Mouse (Mus musculus) lung, postnatal 36 days (tissue): ENCODE measurements around the gene Tlx2.

Experiments
- DNase-seq: peaks from one replicate; pipeline ENCODE4 v3.0.0; 2022; ENCODE audit warnings: mixed read lengths

Tlx2 gene

DNA sequence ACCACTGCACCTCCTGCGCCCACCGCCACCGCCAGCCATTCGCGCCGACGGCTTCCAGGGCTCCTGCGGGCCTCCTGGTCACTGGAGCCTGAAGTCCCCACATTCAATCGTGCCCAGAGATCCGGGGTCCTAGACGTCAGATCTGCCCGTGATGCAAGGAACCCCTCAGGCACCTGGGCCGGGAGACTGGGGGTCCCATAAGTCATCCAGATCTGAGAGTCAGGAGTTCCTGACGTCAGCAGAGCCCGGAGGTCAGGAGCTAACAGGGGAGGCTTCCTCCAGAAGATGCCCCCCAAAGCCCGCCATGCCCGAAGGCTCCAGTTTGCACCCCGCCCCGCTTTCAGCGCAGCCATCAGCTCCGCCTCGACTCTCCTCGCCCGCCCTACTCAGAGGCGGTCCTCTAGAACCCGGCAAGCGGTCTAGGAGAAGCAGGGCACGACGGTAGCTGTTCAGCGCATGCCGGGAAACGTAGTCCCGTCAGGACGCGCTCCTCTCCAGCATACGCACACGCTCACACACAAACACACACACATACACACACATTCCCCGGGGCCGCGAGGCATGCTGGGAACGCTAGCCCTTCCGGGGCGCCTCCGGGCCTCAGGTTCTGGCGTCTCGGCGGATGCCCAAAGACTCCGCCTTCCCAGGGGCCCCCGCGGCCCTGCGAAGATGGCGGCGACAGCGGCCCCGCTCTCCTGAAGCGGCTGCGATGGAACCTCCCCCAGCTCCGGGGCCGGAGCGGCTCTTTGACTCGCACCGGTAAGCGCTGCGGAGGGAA lies 15.8 kb downstream of the Tlx2 start, which contains the start of gene Aup1:
TSS of gene Aup1 (plus strand) at position 448 of the 778 bp plus-strand sequence.
- DNase-seq: peak; percentile 98

DNA sequence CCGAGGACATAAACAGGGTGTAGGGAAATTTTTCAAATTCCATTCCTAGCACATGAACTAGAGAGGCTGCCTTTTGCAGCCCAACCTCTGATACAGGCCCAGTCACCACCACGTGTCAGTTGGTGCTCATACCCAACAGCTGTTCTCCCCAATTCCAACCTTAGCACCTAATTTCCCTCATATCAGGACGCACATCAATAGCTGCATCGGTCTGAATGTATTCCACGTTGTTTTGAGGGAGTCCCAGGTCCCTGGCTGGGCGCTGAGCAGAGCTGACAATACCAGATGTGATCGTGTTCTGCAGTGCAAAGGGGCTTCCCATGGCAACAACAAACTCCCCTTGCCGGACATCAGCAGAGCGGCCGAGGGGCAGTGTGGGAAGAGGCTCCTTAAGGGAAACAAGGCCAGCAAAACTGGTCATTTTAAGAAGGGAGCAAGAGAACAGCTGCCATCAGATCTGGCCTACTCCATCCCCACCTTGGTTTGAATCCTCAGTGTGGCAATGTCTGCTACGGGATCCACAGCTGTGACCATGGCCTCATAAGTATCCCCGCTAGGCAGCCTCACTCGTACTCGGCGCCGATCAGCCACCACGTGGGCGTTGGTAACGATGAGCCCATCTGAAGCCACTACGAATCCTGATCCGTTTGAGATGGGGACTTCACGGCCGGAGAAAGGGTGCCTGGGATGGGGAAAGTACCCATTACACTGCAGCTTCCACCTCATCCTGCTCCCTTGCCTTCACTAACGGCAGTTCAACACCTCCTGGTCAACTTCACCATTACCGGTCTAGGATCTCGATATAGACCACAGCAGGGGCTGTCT lies 16.7 kb downstream of the Tlx2 start:
- DNase-seq: peak; percentile 41

GRCm38 (mm10) chr6:83049367-83049766 lies 20.7 kb downstream of the Tlx2 start:
- no peak for DNase-seq

DNA sequence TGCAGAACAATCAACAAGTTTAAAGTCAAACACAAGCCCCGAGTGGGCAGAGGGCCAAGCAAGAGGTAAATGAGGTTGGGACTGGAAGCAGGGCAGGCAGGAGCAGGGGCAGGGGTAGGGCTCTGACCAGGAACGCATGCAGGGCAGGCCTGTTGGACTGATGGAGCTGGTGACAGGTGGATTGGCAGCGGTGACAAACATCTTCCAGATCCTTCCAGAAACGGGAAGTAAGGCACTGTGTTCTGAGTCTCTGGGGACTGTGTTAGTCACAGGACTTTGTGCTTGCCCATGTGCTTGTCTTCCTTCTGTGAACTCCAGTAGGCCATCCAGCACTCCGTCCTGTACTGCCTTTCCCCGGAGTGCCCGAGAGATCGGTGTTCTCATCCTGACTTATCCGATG lies 25.4 kb downstream of the Tlx2 start:
- DNase-seq: peak; percentile 22

DNA sequence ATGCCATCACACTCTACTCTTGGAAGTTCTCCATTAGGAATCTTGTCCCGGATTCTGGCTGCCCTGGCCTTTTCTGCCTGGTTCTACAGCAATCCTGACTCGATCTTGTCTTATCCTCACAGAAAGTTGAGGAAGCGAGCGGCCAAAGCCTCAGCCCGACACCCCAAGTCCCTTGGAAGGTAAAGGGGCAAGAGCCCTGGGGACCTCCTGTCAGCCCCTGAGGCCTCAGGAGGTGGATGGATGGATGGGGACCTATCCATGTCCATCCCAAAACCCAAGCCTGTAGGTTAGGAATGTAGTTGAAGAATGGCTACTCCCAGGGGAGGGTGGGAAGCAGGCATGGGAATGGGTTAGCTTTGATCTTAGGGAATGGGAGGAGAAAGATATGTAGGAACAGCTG lies 26.1 kb downstream of the Tlx2 start:
- no peak for DNase-seq

GRCm38 (mm10) chr6:83043561-83043960 lies 26.5 kb downstream of the Tlx2 start:
- no peak for DNase-seq

DNA sequence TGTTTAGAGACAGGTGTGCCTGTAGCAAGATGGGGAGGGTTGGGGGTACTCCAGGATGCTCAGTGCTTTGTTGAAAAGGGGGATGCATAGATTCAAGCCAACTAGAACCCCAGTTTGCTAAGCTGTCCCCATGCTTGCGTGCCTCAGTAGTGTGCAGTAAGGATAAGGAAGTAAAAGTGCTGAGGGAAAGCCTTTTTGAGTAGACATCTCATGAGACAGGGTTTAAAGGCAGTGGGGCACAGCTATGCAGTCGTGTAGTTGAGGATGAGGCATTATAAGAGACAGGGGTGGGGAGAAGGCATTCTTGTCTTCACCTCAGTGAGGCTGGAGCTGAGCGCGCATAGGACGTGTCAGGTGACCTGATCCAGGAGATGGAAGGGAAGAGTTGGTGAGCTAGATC lies 29.5 kb downstream of the Tlx2 start:
- no peak for DNase-seq

DNA sequence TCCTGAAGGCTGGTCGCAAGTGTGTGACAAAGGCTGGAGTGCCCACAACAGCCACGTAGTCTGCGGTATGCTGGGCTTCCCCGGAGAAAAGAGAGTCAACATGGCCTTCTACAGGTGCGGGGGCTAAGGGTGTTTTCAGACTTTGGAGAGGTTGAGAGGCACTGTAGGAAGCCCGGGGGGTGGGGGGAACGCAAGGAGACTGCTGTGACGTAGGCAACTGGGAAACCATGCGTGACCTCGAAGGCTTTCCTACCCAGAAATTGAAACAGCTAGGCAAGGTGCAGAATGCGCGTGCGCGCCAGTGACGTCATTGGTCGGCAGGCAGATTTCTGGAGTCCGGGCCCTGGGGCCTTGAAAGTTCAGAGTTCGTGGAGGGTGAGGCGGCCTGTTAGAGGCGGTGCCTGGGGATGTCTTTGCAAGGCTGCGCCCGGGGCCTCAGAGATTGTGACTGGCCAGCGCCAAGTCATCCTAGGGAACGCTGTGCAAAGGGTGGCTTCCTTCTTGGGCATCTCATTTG lies 31.5 kb downstream of the Tlx2 start:
- peak; percentile 97 for DNase-seq

DNA sequence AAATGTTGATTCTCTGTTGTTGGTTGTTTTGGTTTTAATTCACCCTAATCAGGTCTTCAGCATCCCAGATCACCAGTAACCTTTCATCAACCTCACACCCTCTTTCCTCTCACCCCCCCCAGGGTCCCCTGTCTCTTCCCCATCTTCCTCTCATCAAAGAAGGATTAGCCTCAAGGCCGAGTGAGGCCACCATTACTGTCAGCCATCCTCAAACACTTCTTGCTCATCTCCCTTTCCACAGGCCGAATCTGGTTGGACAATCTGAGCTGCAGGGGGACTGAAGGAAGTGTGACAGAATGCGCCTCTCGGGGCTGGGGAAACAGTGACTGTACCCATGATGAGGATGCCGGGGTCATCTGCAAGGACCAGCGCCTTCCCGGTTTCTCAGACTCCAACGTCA lies 32.9 kb downstream of the Tlx2 start:
- DNase-seq: no peak

- DNase-seq: no peak
Measured at GRCm38 (mm10) chr6:83034463-83035055, 35.5 kb downstream of the Tlx2 start.

DNA sequence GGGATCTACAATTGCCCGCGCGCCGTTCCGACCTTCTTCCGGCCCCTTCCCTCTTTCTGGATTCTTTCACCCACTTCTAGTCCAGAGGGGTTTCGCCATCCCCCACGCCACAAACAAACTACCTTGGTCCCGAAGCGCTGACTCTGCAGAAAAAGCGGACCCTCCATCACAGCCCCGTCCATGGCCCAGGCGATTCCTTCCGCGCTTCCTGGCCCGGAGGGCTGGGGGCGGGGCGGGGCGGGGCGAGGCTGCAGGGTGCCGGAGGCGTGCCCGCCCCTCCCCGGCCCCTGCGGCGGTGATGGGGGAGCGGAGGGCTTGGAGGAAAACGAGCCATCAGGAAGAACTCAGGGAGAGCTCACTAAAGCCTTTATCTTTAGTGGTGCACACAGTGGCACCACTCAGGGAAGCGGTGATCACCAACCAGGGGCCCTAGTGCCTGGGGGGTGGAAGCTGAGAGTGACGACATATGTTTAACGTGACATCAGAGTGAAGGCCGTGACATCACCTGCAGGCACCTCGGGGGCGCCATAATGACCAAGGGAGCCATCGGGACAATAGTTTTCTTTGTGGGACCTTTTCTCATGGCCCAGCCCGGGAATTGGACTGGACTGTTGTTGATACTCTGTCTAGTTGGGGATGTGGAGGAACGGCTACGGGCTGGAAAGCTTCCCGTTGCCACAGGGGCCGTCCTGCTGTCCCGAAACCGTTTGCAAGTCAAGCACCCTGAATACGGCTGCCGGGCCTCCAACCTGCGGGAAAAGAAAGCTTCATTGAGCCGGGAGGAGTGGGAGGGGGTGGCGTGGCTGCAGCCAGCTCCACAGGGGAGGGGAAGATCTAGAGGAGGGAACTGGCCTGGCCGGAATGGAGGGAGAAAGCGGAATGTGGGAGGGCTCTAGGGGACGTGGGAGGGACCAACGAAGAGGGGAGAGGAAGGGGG lies 36.6 kb downstream of the Tlx2 start, which contains the start of the genes Dok1 and Loxl3:
TSS of gene Dok1 (minus strand) at position 223 of the 937 bp plus-strand sequence.
TSS of gene Loxl3 (plus strand) at position 925 of the 937 bp plus-strand sequence.
- peak; percentile 74 for DNase-seq

GRCm38 (mm10) chr6:83032769-83033191 lies 37.3 kb downstream of the Tlx2 start:
- peak; percentile 53 for DNase-seq

GRCm38 (mm10) chr6:83031921-83032590 lies 38.0 kb downstream of the Tlx2 start:
- no peak for DNase-seq

GRCm38 (mm10) chr6:83031111-83031510 lies 39.0 kb downstream of the Tlx2 start:
- DNase-seq: no peak

- no peak for DNase-seq
Measured at GRCm38 (mm10) chr6:83029777-83030176, 40.3 kb downstream of the Tlx2 start.

- no peak for DNase-seq
Measured at GRCm38 (mm10) chr6:83027706-83028105, 42.4 kb downstream of the Tlx2 start.

DNA sequence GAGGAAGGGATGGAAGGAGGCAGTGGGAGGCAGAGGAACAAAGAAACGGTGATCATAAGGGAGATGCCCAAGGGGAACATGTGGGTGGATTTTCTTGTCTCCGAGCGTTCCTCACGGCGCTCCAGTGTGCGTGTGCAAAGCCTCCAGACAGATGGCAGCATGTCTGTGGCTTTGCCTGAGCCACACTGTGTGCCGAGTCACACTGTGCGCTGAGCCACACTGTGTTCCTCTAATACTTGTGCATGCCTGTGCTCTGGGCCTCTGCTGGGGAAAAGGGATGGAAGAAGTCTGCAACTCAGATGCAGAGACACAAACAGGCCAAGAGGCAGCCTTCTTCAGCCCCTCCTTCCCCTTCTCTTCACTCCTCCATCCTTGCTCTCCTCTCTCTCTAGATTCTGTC lies 42.8 kb downstream of the Tlx2 start:
- no peak for DNase-seq

DNA sequence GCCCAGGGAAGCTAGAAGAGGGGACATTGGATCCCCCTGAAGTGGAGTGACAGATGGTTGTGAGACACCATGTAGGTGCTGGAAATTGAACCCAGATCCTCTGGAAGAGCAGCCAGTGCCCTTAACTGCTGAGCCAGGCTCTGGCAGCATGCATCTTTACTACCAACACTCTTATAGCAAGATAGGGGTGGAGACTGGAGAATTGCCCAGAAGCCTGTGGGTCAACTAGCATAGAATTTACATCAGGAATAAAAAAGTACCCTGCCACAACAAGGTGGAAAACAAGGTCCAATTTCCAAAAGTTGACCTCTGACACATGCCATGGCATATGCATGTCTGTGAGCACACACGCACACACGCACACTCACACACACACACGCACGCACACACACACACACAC lies 44.9 kb downstream of the Tlx2 start:
- no peak for DNase-seq

- DNase-seq: no peak
Measured at GRCm38 (mm10) chr6:83024421-83024820, 45.7 kb downstream of the Tlx2 start.

DNA sequence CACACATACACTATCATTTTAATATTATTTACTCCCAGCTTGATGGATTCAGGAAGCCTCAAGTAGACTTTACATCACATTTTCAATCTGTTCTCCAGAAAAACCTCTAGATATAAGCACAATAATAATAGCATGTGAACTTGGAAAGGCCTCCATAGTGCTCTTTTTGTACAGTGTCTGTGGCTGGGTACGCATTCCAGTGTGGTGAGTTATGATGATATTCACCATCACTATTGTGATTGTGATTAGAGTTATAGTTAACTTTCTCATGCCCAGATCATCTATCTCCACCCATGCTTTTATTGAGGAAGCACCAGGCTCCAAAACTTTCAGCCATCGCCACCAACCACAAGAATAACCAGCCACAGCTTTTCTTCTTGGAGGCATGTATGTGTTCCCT lies 46.3 kb downstream of the Tlx2 start:
- DNase-seq: no peak

- DNase-seq: no peak
Measured at GRCm38 (mm10) chr6:83023008-83023407, 47.1 kb downstream of the Tlx2 start.
